Comparison of ENCODE assay signal across 8 mouse cellular contexts in genomic region chr12:81781105-81781909, GRCm38 (mm10). TPM values are rescaled to one million over a fixed set of nuclear protein-coding genes. Genes with fewer than 3 reads are reported as not detected.
DNase-seq lines count a peak whose midpoint lies in the region; ATAC-seq lines count a peak whose summit lies in the region.

Gene Map3k9, minus strand, starts transcription at chr12:81781175.

- H3K9ac ChIP-seq in intestine, embryonic 15.5 days: peak within 1 kb of the TSS; percentile 71

- H3K4me2 ChIP-seq in intestine, embryonic 15.5 days (replicated peaks): peak within 1 kb of the TSS; percentile 90

- peak; percentile 98 for ATAC-seq in intestine, embryonic 15.5 days
- ATAC-seq in megakaryocyte-erythroid progenitor cell, adult 5-6 weeks (replicated peaks; ENCODE audit: low FRiP score, low TSS enrichment, poor library complexity, severe bottlenecking): peak; percentile 99

- H3K27ac ChIP-seq in intestine, embryonic 15.5 days: peak within 1 kb of the TSS; percentile 86

- no peaks in the 10 kb centered on the region for H3K9me3 ChIP-seq in intestine, embryonic 15.5 days

- peaks cover 9% of the 10 kb centered on the region for H3K27me3 ChIP-seq in intestine, embryonic 15.5 days (replicated peaks)

- H3K36me3 ChIP-seq in intestine, embryonic 15.5 days: no peaks in the 10 kb centered on the region

- peak; percentile 97 for DNase-seq in adrenal gland, adult 2 months
- peak; percentile 80 for DNase-seq in embryo, embryonic 11.5 days (ENCODE audit: low read depth, low spot score)
- DNase-seq in gastrocnemius, postnatal 36 days: peak; percentile 77 to 78
- DNase-seq in left cerebral cortex, postnatal 14 days (ENCODE audit: low spot score in 2 of 2): peak; percentile 95
- peak; percentile 95 for DNase-seq in right cerebral cortex, postnatal 14 days
- peak; percentile 89 for DNase-seq in urinary bladder, postnatal 25 days (ENCODE audit: low spot score)

- intact Hi-C loops in gastrocnemius, postnatal 36 days (cut with DNase I): no loop called here
- intact Hi-C loops in left cerebral cortex, postnatal 14 days (cut with DNase I): no loop called here

- H3K4me3 ChIP-seq in intestine, embryonic 15.5 days (replicated peaks): peak within 1 kb of the TSS; percentile 74

- WGBS in intestine, embryonic 15.5 days: under 1% methylated on average over 39 of the region's 56 CpGs

- peaks cover 6% of the 10 kb centered on the region for H3K4me1 ChIP-seq in intestine, embryonic 15.5 days (replicated peaks)

RNA-seq across cellular contexts. Expression of gene Map3k9, which starts in this region (rescaled TPM):
- 1 to 10 TPM in 1 of 2 experiments, under 1 TPM in 1; 0.81 to 4.2 TPM for total RNA-seq in adrenal gland, adult 2 months (2021)
- 1.3 and 2.1 TPM in 2 replicates for polyA plus RNA-seq in adrenal gland, adult 2 months (2012; rRNA removed)
- total RNA-seq in gastrocnemius, postnatal 36 days (2021): under 1 TPM; 0.07 to 0.10 TPM
- polyA plus RNA-seq in intestine, embryonic 15.5 days (2015; fragmentation: Nextera tagmentation; extraction: Ambion mirVana): 2.4 TPM in 2 replicates
- total RNA-seq in left cerebral cortex, postnatal 14 days (2021): 10 to 100 TPM; 66.0 to 66.9 TPM
- total RNA-seq in megakaryocyte-erythroid progenitor cell, adult 5-6 weeks (2014; fragmentation: Nextera tagmentation): 0.67 TPM in 1 of 2 replicates, not detected in the other
- total RNA-seq in megakaryocyte-erythroid progenitor cell, adult 5-6 weeks (2017): 0.19 TPM in 1 of 2 replicates, not detected in the other

Comparison
In these comparisons a context has a peak if more than half of its experiments do, and no peak if none do; other contexts are left out.
1. Peak in every context shown above with its lines: DNase-seq, ATAC-seq, H3K4me3 ChIP-seq and H3K27ac ChIP-seq.
2. RNA of gene Map3k9 (total RNA-seq): 66.0 to 66.9 TPM in left cerebral cortex, postnatal 14 days; 0.81 to 4.2 TPM in adrenal gland, adult 2 months, 0.19 to 0.67 TPM in megakaryocyte-erythroid progenitor cell, adult 5-6 weeks and 0.07 to 0.10 TPM in gastrocnemius, postnatal 36 days; every median in the first group is over 10 times any median in the second.
3. Peak in DNase-seq in gastrocnemius, postnatal 36 days; RNA of the gene not detected or under 1 TPM.
4. Peak in ATAC-seq in megakaryocyte-erythroid progenitor cell, adult 5-6 weeks; RNA of the gene not detected or under 1 TPM.